Mouse (Mus musculus) E14TG2a.4 (cell line): ENCODE results near the gene Brms1.

Source experiments
- H3K27me3 ChIP-seq: 2 replicates; pipeline ENCODE4 v1.6.1; 2014; ENCODE audit warnings: low read length, control low read depth; ENCODE audit not compliant: insufficient read depth
- H3K36me3 ChIP-seq: 2 replicates; pipeline ENCODE4 v1.6.1; 2014; ENCODE audit warnings: low read length, control low read depth; ENCODE audit not compliant: insufficient read depth
- H3K4me1 ChIP-seq: replicated peaks from 2 replicates; pipeline ENCODE4 v1.6.1; 2014; ENCODE audit warnings: low read depth, low read length, control low read depth
- H3K4me3 ChIP-seq: replicated peaks from 2 replicates; pipeline ENCODE4 v1.5.1; 2014; ENCODE audit warnings: mild to moderate bottlenecking, low read length
- H3K9me3 ChIP-seq: 2 replicates; pipeline ENCODE4 v1.6.1; 2014; ENCODE audit warnings: low read length, control low read depth
- CTCF ChIP-seq: conservative IDR thresholded peaks from 2 replicates; pipeline ENCODE4 v1.5.1; 2014; ENCODE audit warnings: low read length
- NANOG ChIP-seq: IDR thresholded peaks from 2 replicates; pipeline ENCODE4 v1.6.1; 2014; ENCODE audit warnings: borderline replicate concordance, low read length, mixed read lengths
- POU5F1 ChIP-seq: IDR thresholded peaks from 2 replicates; pipeline ENCODE4 v1.6.1; 2014; ENCODE audit warnings: low read length, borderline replicate concordance

Brms1 gene

DNA sequence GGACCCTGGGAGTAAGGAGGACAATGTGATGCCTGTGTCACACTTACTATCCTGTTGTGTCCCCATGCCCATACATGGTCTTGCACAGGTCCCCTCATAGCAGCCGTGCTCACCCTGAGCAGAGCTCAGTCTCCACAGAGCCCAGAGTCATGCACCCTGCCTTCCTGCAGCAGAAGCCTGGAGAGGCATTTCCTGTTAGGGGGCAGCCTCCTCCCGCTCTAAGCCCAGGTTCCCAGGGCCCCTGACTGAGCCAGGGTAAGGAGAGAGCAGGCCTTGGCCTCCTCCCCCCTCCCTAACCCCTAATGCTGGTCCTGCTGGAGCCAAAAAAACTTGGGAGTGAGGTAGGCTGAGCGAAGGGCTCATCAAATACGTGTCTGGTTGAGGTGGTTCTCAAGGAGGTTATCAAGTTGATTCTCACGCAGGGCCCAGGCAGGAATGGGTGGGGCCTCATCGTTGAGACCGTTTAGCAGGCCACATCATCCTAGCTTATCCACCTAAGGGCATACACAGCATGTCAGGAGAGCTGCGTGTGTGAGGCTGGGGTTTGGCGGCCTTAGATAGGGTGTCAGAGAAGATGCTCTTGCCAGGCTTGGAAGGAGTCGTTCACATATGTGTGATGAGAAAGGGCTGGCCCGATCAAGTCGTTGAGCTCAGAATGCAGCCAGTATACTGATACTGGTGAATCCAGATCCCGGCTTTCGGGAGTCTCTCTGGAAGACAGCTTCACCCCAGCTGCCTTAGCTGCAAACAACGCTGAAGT, 26.1 kb downstream of the Brms1 start:
- Histone ChIP-seq H3K27me3 (peaks cover 51% of the 10 kb centered on the region), H3K9me3 (no peaks in the 10 kb centered on the region), H3K36me3 (no peaks in the 10 kb centered on the region), H3K4me1 (peaks cover 73% of the 10 kb centered on the region), H3K4me3 (peak overlapping the region; percentile 79)
- TF ChIP-seq POU5F1 (no peak), CTCF (no peak), NANOG (no peak)

- TF ChIP-seq POU5F1 (no peak), NANOG (no peak), CTCF (no peak)
- no peaks in the 10 kb centered on the region for H3K9me3 ChIP-seq
- peaks cover 73% of the 10 kb centered on the region for H3K4me1 ChIP-seq
Observed at GRCm38 (mm10) chr19:5067867-5068569, 26.9 kb downstream of the Brms1 start, which contains the start of gene Cd248. Cd248 (plus strand) TSS chr19:5068078.

GRCm38 (mm10) chr19:5068570-5069234, 27.5 kb downstream of the Brms1 start:
- TF ChIP-seq NANOG (no peak), POU5F1 (no peak), CTCF (no peak)
- no peaks in the 10 kb centered on the region for H3K9me3 ChIP-seq

More at GRCm38 (mm10) chr19:5067867-5068569, 26.9 kb downstream of the Brms1 start, which contains the start of gene Cd248:
- Histone ChIP-seq H3K36me3 (no peaks in the 10 kb centered on the region), H3K4me3 (peak within 1 kb of the TSS; percentile 79), H3K27me3 (peaks cover 51% of the 10 kb centered on the region)

DNA sequence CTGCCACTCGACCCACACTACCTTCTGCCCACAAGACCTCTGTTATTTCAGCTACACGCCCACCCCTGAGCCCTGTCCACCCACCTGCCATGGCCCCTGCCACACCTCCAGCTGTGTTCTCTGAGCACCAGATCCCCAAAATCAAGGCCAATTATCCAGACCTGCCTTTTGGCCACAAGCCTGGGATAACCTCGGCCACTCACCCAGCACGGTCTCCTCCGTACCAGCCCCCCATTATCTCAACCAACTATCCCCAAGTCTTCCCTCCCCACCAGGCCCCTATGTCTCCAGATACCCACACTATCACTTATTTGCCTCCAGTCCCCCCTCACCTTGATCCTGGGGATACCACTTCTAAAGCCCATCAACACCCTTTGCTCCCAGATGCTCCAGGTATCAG, 28.3 kb downstream of the Brms1 start:
- TF ChIP-seq NANOG = no peak
- TF ChIP-seq CTCF = no peak
- TF ChIP-seq POU5F1 = no peak
- Histone ChIP-seq H3K36me3 (no peaks in the 10 kb centered on the region), H3K4me1 (peaks cover 78% of the 10 kb centered on the region), H3K9me3 (no peaks in the 10 kb centered on the region), H3K27me3 (peaks cover 51% of the 10 kb centered on the region), H3K4me3 (no peak overlapping the region)

More at GRCm38 (mm10) chr19:5068570-5069234, 27.5 kb downstream of the Brms1 start:
- H3K4me1 ChIP-seq = peaks cover 75% of the 10 kb centered on the region
- H3K36me3 ChIP-seq = no peaks in the 10 kb centered on the region
- peaks cover 51% of the 10 kb centered on the region for H3K27me3 ChIP-seq
- H3K4me3 ChIP-seq = peak overlapping the region; percentile 79

DNA sequence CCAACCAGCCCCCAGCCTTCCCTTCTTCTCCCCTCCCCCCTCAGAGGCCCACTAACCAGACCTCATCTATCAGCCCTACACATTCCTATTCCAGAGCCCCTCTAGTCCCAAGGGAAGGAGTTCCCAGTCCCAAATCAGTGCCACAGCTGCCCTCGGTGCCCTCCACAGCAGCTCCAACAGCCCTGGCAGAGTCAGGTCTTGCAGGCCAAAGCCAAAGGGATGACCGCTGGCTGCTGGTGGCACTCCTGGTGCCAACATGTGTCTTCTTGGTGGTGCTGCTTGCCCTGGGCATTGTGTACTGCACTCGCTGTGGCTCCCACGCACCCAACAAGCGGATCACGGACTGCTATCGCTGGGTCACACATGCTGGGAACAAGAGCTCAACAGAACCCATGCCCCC, 28.8 kb downstream of the Brms1 start:
- TF ChIP-seq POU5F1 (no peak), CTCF (no peak), NANOG (no peak)
- H3K9me3 ChIP-seq = no peaks in the 10 kb centered on the region
- peaks cover 48% of the 10 kb centered on the region for H3K27me3 ChIP-seq
- peak overlapping the region; percentile 48 for H3K4me3 ChIP-seq
- peaks cover 74% of the 10 kb centered on the region for H3K4me1 ChIP-seq
- H3K36me3 ChIP-seq = no peaks in the 10 kb centered on the region

DNA sequence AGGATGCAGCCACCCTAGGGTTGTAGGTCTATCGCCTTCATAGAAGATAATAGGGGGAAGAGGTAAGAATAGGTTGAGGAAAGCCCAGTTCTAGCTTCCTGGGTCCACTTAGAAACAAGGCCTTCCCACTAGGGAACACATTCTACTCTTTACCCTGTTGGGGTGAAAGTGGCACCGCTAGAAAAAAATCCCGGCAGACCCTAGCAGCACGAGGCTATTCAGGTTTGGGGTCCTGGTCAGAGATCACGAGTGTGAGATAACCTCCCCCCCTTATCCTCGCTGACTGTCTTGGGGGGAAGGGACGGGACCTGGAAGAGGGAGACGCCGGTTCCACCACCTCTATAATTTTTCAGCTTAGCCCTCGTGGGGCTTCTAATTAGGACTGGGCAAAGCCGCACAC, 29.9 kb downstream of the Brms1 start:
- Histone ChIP-seq H3K4me3 (peak overlapping the region; percentile 82), H3K36me3 (no peaks in the 10 kb centered on the region), H3K27me3 (peaks cover 45% of the 10 kb centered on the region), H3K4me1 (peaks cover 67% of the 10 kb centered on the region), H3K9me3 (no peaks in the 10 kb centered on the region)
- no peak for TF ChIP-seq NANOG
- no peak for TF ChIP-seq CTCF
- TF ChIP-seq POU5F1 = no peak

DNA sequence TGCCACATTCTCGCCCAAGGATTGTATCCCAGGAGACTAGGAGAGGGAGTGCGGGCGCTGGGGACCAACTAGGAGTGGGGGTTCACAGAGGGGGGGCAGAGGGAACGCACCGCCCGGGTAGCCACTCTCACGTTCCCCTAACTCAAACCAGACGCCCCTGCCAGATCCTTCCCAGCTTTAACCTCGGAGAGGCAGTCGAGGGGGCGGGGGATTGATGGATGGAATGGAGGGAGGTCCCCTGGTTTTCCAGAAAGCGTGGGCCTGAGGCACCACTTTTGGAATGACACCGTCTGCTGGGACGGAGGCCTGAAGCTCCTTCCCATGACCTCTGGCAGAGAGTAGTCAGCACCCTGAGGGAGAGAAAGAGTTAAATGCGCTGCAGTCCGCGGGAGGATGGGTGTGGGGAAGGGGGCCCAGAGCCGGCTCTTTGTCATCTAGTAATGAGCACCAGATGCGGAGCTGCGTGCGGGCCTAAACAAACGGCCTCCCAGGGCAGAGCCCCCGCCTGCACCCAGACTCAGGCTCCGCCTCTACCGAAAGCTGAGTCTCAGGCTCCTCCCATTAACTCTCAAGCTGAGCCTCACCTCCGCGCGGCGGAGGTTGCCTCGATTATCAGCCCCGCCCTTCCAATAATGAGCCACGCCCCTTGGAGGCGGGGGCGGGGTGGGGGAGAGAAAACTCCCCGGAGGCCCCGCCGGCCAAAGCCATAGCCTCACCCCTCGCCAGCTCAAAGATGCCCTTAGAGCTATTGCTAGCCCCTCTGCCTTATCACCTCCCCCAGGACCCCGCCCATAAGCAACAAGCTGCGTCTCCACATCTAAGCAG, 30.6 kb downstream of the Brms1 start:
- Histone ChIP-seq H3K9me3 (no peaks in the 10 kb centered on the region; the same call in 1 of the 2 replicates), H3K27me3 (peaks cover 45% of the 10 kb centered on the region), H3K4me3 (peak overlapping the region; percentile 82), H3K4me1 (peaks cover 67% of the 10 kb centered on the region), H3K36me3 (no peaks in the 10 kb centered on the region)
- TF ChIP-seq CTCF (no peak), POU5F1 (no peak), NANOG (no peak)
